Comparison of ENCODE assay signal across 8 mouse cellular contexts in genomic region chr7:29518421-29519210, GRCm38 (mm10). TPM values are rescaled to one million over a fixed set of nuclear protein-coding genes. Genes with fewer than 3 reads are reported as not detected.
DNase-seq lines count a peak whose midpoint lies in the region; ATAC-seq lines count a peak whose summit lies in the region.

Gene Sipa1l3 (minus strand): TSS chr7:29518641.

- DNase-seq in MEL-GATA-1-ER (ENCODE audit: extremely low read depth, low read depth): peak; percentile 91
- peak; percentile 95 for DNase-seq in cerebellum, adult 8-10 months
- peak; percentile 97 for DNase-seq in forelimb bud, embryonic 11.5 days (ENCODE audit: low read depth, low spot score)
- peak; percentile 92 for DNase-seq in layer of hippocampus, adult 9-10 months (ENCODE audit: low spot score)
- DNase-seq in ovary, postnatal 10 days (ENCODE audit: low spot score): peak; percentile 82
- peak; percentile 94 for DNase-seq in thymus, postnatal 10 days (ENCODE audit: low spot score in 2 of 2)

- H3K4me3 ChIP-seq in lung, embryonic 16.5 days (ENCODE audit: low read length): peak within 1 kb of the TSS; percentile 92

- ATAC-seq in hematopoietic stem cell, adult 5-6 weeks (replicated peaks in 1 of 2; ENCODE audit: insufficient read depth in 1 of 2, low FRiP score in 2 of 2, low TSS enrichment in 1 of 2, low read depth in 1 of 2, poor library complexity in 2 of 2, severe bottlenecking in 2 of 2): peak; percentile 98 to 99
- ATAC-seq in lung, embryonic 16.5 days (ENCODE audit: low read depth): peak; percentile 98

- peak within 1 kb of the TSS; percentile 94 for H3K27ac ChIP-seq in lung, embryonic 16.5 days (ENCODE audit: low read length)

- H3K9ac ChIP-seq in lung, embryonic 16.5 days (ENCODE audit: low read length): peak within 1 kb of the TSS; percentile 94

- WGBS in lung, embryonic 16.5 days: under 1% methylated on average over 87 of the region's 88 CpGs

- no peaks in the 10 kb centered on the region for H3K9me3 ChIP-seq in lung, embryonic 16.5 days (ENCODE audit: control insufficient read depth, low read length)

- H3K4me1 ChIP-seq in lung, embryonic 16.5 days (replicated peaks; ENCODE audit: control insufficient read depth, insufficient read depth, low read length): peaks cover 22% of the 10 kb centered on the region

- peak within 1 kb of the TSS; percentile 88 for H3K4me2 ChIP-seq in lung, embryonic 16.5 days (ENCODE audit: low read depth, low read length)

- H3K27me3 ChIP-seq in lung, embryonic 16.5 days (ENCODE audit: control insufficient read depth, insufficient read depth, low read depth, low read length): no peaks in the 10 kb centered on the region

- H3K36me3 ChIP-seq in lung, embryonic 16.5 days (ENCODE audit: control insufficient read depth, insufficient read depth, low read length): no peaks in the 10 kb centered on the region

RNA-seq across cellular contexts. Expression of gene Sipa1l3, which starts in this region (rescaled TPM):
- 10.7 and 15.5 TPM in 2 replicates for total RNA-seq in hematopoietic stem cell, adult 5-6 weeks (2017)
- 21.6 and 21.8 TPM in 2 replicates for polyA plus RNA-seq in lung, embryonic 16.5 days (2015; fragmentation: Nextera tagmentation; extraction: Ambion mirVana)

Comparison
In these comparisons a context has a peak if more than half of its experiments do, and no peak if none do; other contexts are left out.
1. Peak in every context shown above with its lines: DNase-seq, ATAC-seq, H3K4me3 ChIP-seq and H3K27ac ChIP-seq.